Mouse (Mus musculus) thymus, postnatal 25 days (tissue): ENCODE results near the gene Gpr132.

Experiments used
- DNase-seq: peaks from one replicate; pipeline ENCODE4 v3.0.0; 2022

Gpr132 gene

DNA sequence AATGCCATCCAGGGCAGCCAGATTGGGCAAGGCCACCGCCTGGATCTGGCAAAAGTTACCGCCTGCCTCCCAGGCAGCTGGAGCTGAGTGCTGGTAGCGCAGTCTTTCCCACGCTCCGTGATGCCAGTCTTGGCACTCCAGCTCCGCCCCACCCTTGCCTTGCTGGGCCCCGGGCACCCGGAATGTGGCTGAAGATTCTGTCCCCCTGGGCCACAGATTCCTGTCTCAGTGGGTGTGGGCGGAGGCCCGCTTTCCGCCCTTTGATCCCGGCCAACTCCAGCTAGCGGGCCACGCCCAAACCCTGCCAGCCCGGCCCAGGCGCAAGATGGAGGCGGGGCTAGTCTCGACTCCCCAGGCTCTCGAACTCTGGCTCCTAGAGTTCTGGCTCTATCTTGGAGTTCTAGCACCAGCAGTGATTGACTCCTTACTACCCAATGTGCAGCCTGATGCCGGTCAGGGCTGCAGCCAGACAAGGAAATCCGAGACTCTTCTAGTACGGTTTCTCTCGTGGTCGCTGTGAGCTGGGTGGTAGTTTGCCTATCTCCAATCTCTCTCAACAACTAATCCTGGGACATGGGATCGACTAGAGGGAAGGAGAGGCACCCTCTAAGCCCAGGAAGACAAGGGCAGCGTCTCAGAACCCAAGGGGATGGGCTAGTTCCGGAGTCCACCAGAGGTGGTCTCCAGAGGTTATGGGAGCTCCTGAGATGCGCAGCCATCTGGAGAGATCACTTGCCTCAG is 8.5 kb upstream of the Gpr132 start:
- DNase-seq = peak; percentile 60

GRCm38 (mm10) chr12:112875225-112876013 is 7.4 kb upstream of the Gpr132 start:
- peak; percentile 90 for DNase-seq

- DNase-seq = no peak
Measured at GRCm38 (mm10) chr12:112874199-112874598, 6.2 kb upstream of the Gpr132 start.

DNA sequence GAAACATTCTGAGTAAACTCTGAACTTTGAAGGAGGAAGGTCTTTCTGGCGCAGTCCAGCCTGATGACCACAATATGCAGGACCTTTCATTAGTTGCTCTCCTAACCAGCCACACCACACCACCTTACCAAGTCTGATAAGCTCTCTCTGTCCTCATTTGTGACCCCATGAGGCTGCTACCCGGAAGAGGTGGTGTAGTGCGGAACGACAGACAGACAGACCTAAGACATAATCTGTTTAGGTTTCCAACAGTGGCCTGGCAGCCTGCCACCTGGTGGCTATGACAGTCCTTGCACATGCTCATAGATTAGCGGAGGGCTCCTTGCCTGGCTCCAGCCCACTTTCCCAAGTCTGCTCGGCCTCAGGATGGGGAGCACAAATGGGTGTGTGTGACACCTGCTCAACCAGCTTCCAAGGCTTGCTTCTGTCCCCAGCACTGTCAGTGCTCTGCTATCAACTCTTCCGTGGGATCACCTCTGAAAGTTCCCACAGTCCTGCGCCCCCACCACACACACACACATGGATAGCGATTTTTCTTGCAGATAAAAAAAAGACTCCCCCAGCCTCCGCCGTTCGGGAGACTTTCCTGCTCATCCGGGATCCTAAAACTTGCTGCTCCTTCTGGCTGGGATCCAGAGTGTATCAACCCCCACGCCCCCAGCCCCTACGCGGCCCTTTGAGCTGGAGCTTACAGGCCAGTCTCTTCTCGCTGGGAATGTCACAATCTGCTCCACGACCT is 5.6 kb upstream of the Gpr132 start:
- peak; percentile 84 for DNase-seq

- DNase-seq = no peak
Measured at GRCm38 (mm10) chr12:112872991-112873390, 5.0 kb upstream of the Gpr132 start.

GRCm38 (mm10) chr12:112871272-112871671 is 3.2 kb upstream of the Gpr132 start:
- no peak for DNase-seq

DNA sequence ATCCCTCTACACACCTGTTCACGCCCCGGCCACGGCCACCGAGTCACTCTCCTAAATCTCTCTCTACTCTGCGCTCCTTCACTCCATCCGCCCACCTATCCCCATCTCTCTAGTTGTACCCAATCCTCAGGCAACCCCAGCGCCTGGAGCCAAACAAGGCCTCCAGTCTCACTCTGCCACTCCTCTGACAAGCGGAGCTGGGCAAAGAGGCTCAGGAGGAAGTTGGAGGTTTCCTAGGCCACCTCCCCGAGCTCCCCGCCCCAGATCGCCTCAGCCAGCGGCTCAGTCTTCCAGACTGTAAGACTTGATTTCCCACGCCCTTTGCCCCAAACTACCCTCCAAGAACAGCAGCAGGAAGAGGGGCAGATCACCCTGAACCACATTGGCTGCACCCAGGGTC is 2.7 kb upstream of the Gpr132 start:
- peak; percentile 71 for DNase-seq

DNA sequence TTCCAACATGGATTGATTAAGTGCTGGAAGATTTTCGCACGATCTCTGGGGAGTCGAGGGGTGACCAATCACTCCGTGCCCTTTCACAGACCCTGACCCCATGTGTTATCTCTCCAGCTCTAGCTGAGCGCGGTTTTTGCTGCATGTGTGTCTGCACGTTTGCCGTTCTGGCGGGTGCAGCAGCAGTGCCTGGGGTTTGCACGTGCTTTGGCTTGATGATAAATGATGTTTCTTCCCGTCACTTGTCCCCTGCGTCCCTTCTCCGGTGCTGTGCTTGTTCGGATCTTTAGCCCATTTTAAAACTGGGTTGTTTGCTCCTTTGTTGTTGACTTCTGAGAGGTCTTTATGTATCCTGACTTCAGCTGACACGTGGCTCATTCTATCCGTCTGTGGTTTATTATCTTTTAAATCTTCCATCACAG is 1.8 kb upstream of the Gpr132 start:
- DNase-seq = peak; percentile 64

DNA sequence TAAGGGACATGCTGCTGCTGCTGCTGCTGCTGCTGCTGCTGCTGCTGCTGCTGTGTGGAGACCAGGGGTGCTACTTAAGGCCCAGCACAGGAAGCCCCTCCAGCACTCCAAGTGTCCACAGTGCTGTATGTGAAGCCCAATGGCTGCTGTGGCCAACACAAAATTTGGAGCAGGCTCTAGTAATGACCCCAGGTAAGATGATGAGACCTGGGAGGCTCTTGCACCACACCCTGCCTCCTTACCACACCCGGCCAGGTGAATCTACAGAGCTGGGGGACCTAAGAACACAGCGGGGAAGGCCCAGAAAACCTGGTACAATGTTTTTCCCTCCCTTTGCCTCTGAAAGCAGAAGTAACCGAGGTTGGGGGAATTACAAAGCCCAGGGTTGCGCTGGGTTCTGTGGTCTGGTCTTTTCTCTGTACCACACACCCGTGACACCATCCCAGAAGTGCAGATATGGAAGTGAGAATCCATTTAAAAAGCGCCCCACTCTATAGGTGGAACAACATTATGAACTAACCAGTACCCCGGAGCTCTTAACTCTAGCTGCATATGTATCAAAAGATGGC is 838 bp downstream of the Gpr132 start:
- no peak for DNase-seq

DNA sequence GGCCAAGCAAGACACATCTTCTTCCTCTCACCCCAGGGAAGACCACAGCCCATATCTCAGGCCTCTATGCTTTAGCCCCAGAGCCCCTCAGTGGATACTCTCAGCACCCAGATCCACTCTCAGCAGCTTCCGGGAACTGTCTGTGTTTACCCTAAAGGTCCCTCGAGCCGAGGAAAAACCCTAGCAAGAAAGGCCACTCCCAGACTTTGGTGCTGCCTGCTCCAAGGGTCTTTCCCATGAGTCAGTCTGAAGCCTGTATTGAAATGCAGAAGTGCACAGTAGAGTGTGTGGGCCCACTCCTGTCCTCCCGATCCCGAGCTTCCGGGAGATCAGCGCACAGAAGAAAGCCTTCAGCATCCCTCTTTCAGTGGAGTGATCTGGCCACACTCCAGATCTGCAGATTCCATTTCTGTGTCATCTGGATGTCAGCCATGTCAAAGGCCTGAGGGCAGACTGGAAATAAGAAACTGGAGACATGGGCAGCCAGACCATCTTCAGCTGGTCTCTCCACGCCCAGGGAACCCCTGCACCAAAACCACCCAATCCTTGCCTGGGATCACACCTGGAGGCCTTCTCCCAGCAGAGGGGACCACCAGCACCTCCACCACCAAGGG is 1.5 kb downstream of the Gpr132 start:
- DNase-seq = no peak

GRCm38 (mm10) chr12:112864804-112865203 is 3.2 kb downstream of the Gpr132 start:
- no peak for DNase-seq

DNA sequence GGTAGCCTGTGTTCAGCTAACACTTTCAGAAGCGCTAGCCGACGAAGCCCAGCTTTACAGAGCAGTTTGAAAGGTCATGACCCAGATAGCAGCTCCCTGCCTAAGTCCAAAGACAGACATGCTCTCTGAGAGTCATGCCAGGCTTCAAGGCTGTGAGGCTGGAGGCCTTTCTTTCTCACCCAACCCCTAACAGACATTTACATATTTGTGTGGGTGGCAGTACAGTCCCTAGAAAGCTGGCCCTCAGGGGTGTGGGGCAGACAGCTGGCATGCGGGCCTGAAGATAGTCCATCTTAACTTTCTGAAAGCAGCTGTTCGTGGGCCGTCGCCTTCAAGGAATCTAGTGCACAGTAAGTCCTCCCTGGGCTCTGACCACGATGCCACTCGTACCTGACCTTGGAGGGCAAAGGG is 6.1 kb downstream of the Gpr132 start:
- DNase-seq = no peak

DNA sequence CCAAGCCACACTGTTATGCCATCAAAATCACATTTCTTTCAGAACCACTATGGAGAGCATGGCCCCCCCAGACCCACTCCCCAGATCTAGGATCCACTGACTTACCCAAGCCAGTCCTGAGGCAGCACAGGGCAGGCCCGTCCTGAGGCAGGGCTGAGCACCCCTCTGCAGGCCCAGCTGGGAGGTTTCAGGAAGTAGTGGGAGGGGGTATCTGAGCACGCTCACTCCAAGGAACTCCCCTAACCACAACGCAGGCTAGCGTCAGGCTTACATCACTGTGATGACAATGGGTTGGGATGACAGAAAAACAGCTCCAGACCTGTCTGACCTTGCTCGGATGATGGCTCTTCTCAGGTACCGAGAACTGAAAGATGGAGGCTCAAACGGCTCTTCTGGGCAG is 7.3 kb downstream of the Gpr132 start:
- DNase-seq = peak; percentile 82

DNA sequence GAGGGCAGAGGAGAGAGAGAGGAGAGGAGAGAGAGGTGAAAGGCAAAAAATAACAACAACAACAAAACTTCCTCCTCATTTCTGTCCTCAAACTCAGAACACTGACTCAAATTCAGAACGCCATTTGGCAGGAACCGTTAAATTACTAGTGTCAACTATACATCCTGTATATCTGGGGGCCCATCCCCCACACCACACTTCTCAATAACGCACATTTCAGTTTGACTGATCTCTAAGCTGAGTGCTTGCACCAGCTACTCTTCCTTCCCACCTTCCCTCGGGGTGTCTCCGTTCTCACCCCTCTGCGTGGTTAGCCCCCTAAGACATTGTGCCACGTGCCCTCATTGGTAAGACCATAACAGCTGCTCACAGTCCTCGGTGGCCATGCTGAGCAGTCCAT is 8.1 kb downstream of the Gpr132 start:
- peak; percentile 90 for DNase-seq

DNA sequence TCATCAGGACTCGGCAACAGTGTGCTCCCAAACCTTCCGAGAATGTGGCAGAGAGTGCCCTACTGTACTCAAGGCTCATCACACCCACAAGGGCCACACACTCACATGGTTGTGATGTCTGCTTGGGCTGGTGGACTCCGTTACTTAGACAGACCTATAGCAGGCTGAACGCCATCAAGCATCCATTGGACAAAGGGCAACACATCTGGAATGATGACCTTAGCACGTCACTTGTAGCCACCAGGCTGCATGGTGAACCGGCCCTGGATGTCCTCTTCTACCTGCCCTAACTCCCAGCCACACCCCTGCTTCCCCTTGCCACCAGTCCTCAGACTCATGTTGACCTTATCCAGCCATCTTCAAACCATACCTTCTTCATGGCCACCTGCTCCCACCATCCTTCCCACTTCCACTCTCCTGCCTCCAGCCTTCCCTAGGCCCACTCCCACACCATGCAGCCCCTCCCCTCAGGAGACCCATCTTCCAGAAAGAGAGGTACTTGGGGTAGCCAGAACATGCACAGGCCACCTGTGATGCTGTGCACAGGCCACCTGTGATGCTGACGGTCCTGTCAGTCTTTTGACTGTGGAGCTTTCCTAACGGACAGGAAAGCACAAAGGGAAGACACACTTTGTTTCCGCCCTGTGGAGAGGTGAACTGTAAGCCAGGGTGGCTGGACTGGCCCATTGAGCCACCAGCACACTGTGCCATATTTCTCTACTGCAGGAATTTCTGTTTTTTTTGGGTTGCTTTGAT is 9.3 kb downstream of the Gpr132 start:
- peak; percentile 51 for DNase-seq

DNA sequence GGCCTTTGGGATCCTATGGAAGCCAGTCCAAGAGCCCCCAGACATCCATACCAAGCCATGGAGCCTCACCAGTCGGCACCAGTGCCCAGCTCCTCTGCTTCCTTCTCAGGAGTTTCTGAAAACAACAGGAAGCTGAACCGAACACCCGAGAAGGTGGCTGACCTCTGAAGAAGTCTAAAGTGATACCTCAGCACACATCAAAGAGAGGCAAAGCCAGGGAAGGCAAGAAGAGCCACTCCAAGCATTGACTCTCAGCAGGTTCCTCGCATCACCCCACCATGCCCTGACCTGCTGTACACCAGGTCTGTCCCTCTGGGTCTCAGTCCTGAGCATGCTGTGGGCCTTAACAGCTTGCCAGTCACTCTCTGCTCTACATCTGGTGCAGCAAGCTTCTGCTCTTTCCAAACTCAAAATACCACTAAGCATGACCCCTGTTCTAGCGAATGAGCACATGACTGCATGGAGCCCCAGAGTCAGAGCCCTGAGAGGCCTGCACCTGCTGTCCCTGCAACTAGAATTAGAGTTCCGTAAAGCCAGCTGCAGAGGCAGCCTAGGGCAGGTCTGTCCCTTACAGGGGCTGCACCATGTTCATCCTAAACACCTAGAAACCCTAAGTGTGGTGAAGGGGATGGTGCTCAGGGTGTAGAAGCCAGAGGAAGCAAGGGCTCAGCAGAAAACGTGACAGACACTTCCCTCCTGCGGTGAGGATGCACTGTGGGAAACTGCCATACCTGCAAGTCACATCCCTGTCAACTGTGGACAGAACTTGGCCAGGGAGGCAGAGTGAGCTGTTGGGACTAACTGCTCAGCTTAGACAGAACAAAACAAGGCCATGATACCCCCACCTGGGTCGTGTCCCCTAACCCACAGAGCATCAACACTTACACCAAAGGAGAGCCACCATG is 10.8 kb downstream of the Gpr132 start:
- peak; percentile 55 for DNase-seq

- DNase-seq = no peak
Measured at GRCm38 (mm10) chr12:112856338-112856737, 11.7 kb downstream of the Gpr132 start.

GRCm38 (mm10) chr12:112854610-112855333 is 13.3 kb downstream of the Gpr132 start:
- DNase-seq = peak; percentile 76

DNA sequence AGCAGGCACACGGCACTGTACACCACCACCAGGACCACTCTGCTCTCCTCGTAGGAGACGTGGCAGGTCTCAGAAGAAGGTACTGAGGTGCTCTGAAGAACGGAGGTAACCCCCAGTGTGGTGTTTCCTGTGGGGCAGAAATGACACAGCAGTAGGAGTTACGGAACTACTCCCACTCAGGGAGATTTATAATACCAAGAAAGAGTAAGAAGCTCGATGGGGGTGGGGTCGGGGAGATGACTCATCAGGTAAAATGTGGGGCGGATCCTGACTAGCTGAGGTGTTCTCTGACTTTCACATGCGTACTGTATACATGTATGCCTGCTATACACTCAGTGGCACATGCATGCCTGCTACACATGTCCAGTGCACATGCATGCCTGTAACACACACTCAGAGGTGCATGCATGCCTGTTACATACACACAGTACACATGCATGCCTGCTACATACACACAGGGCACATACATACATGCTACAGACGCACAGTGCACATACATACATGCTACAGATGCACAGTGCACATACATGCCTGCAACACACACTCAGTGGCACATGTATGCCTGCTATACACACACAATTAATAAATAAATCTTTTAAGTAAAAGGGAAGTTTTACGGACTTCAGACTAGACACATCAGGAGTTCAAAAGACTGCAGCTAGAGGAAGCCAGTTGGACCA is 14.8 kb downstream of the Gpr132 start:
- DNase-seq = no peak

GRCm38 (mm10) chr12:112851116-112851515 is 16.9 kb downstream of the Gpr132 start:
- DNase-seq = no peak
